Mouse (Mus musculus) neural tube, embryonic 14.5 days (tissue): Measurements from ENCODE around the gene Camkmt. TPM values are rescaled to one million over a fixed set of nuclear protein-coding genes. Genes with fewer than 3 reads are reported as not detected.

ENCODE experiments used
- ATAC-seq: fragments of 200-750 bp; cut with Nextera tagmentation; 2 replicates; pipeline ENCODE4 v1.8.0; 2017; ENCODE audit warnings: low read depth, mild to moderate bottlenecking, moderate TSS enrichment, moderate library complexity
- H3K27ac ChIP-seq: fragments of 300-500 bp; sonication (generic); 2 replicates; pipeline ENCODE4 v1.5.1; 2014; ENCODE audit warnings: low read depth, mild to moderate bottlenecking, control low read depth, low read length, moderate library complexity, mixed read lengths
- H3K27me3 ChIP-seq: fragments of 300-500 bp; sonication (generic); 2 replicates; pipeline ENCODE4 v1.6.1; 2014; ENCODE audit warnings: low read length; ENCODE audit not compliant: control insufficient read depth, insufficient read depth
- H3K36me3 ChIP-seq: fragments of 300-500 bp; sonication (generic); 2 replicates; pipeline ENCODE4 v1.6.1; 2014; ENCODE audit warnings: low read length, mixed read lengths; ENCODE audit not compliant: control insufficient read depth, insufficient read depth
- H3K4me1 ChIP-seq: fragments of 300-500 bp; sonication (generic); 2 replicates; pipeline ENCODE4 v1.6.1; 2014; ENCODE audit warnings: low read length; ENCODE audit not compliant: control insufficient read depth, insufficient read depth
- H3K4me2 ChIP-seq: fragments of 300-500 bp; sonication (generic); 2 replicates; pipeline ENCODE4 v1.6.1; 2014; ENCODE audit warnings: mild to moderate bottlenecking, low read depth, low read length, control low read depth
- H3K4me3 ChIP-seq: fragments of 300-500 bp; sonication (generic); 2 replicates; pipeline ENCODE4 v1.5.1; 2014; ENCODE audit warnings: low read depth, low read length, control low read depth, mixed read lengths
- H3K9ac ChIP-seq: fragments of 300-500 bp; sonication (generic); replicated peaks from 2 replicates; pipeline ENCODE4 v1.6.1; 2014; ENCODE audit warnings: low read depth, mild to moderate bottlenecking, control low read depth, low read length, mixed read lengths
- H3K9me3 ChIP-seq: fragments of 300-500 bp; sonication (generic); 2 replicates; pipeline ENCODE4 v1.6.1; 2016; ENCODE audit warnings: low read length; ENCODE audit not compliant: control insufficient read depth
- WGBS: fragments of 180-500 bp; shearing (Covaris S2); extraction: QIAGEN DNeasy Blood & Tissue Kit; methylation state at CpG from one replicate; pipeline ENCODE4 v1.1.7; 2014; 5-methylcytosine and 5-hydroxymethylcytosine counted together
- polyA plus RNA-seq: library from polyadenylated mRNA; unstranded; fragments of >200 nt; fragmentation: Nextera tagmentation; extraction: Ambion mirVana; gene quantifications from 2 replicates; pipeline ENCODE4 v1.2.1, GENCODE M21; 2014

Camkmt gene
- polyA plus RNA-seq, 1 experiment from 2014 or later = 24.5 TPM

DNA sequence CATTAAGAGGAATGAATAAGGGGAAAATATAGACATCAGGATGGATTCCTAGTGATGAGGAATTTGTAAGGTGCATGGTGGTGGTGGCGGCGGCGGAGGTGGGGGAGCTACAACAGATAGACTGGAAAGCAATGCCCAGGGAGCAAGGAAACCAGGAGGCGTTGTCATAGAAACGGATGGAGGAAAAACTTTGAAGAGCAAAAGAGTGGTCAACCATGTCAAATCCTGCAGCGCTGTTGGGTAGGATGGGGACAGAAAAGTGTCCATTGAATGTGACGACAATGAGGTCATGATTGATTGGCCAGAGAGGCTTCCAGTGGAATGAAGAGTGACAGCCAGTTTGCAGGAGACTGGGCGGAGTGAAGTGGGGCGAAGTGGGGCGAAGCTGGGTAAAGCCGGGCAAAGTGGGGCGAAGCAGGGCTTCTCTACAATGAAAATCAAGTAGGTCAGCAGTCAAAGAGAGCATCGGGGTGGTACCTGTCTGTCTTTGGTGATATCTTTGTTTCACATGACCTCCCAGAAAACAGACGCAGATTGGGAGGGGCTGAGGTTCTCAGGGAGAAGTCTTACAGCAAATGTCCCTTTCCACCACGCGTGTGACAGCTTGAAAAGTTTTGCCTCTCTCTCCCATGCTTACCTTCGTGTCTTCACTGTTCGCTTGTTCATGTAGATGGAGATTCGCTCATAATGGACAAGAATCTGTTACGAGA, 181.3 kb downstream of the Camkmt start:
- no peak overlapping the region for H3K4me2 ChIP-seq
- 70% methylated on average over 20 of the region's 20 CpGs for WGBS
- no peaks in the 10 kb centered on the region for H3K36me3 ChIP-seq
- no peaks in the 10 kb centered on the region for H3K27me3 ChIP-seq
- no peak overlapping the region for H3K27ac ChIP-seq
- H3K4me3 ChIP-seq = no peak overlapping the region
- no peaks in the 10 kb centered on the region for H3K4me1 ChIP-seq
- H3K9me3 ChIP-seq = no peaks in the 10 kb centered on the region
- no peak for ATAC-seq
- H3K9ac ChIP-seq = no peak overlapping the region

GRCm38 (mm10) chr17:85279720-85280119, 189.4 kb downstream of the Camkmt start:
- Histone ChIP-seq H3K36me3 (no peaks in the 10 kb centered on the region), H3K4me2 (no peak overlapping the region), H3K4me1 (no peaks in the 10 kb centered on the region), H3K4me3 (no peak overlapping the region), H3K9ac (no peak overlapping the region), H3K27ac (no peak overlapping the region), H3K9me3 (no peaks in the 10 kb centered on the region), H3K27me3 (no peaks in the 10 kb centered on the region)
- 83% methylated on average over 7 of the region's 7 CpGs for WGBS
- ATAC-seq = no peak

- H3K4me3 ChIP-seq = no peak overlapping the region
- H3K36me3 ChIP-seq = no peaks in the 10 kb centered on the region
- H3K27ac ChIP-seq = no peak overlapping the region
- WGBS = 76% methylated on average over 5 of the region's 5 CpGs
- H3K9ac ChIP-seq = no peak overlapping the region
- no peaks in the 10 kb centered on the region for H3K9me3 ChIP-seq
- H3K4me2 ChIP-seq = no peak overlapping the region
- H3K4me1 ChIP-seq = no peaks in the 10 kb centered on the region
- no peaks in the 10 kb centered on the region for H3K27me3 ChIP-seq
- no peak for ATAC-seq
Measured at GRCm38 (mm10) chr17:85282447-85282846, 192.1 kb downstream of the Camkmt start.

- no peak overlapping the region for H3K4me3 ChIP-seq
- H3K9ac ChIP-seq = no peak overlapping the region
- H3K4me2 ChIP-seq = no peak overlapping the region
- H3K36me3 ChIP-seq = no peaks in the 10 kb centered on the region
- WGBS = 94% methylated on average over 4 of the region's 4 CpGs
- H3K27ac ChIP-seq = no peak overlapping the region
- no peaks in the 10 kb centered on the region for H3K9me3 ChIP-seq
- H3K4me1 ChIP-seq = no peaks in the 10 kb centered on the region
- ATAC-seq = no peak
- no peaks in the 10 kb centered on the region for H3K27me3 ChIP-seq
Measured at GRCm38 (mm10) chr17:85291154-85291553, 200.8 kb downstream of the Camkmt start.

DNA sequence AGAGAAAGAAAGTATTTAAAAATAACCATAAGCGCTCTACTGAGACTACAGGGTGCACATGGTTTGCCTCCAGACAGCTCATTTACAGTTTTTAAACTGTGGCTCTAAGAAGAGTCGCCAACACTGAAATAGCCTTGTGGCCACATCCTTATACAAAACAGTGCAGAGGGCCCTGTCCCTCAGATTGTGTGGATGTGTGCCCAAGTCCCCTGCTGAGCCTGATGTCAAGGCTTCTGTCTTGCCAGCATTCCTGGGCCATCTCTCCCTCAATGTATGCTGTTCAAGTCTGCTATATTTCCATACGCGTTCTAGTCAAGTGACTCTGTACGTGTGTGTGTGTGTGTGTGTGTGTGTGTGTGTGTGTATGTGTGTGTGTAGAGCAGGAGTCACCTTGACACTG, 201.2 kb downstream of the Camkmt start:
- Histone ChIP-seq H3K4me1 (no peaks in the 10 kb centered on the region), H3K9ac (no peak overlapping the region), H3K27ac (no peak overlapping the region), H3K4me2 (no peak overlapping the region), H3K9me3 (no peaks in the 10 kb centered on the region), H3K4me3 (no peak overlapping the region), H3K36me3 (no peaks in the 10 kb centered on the region), H3K27me3 (no peaks in the 10 kb centered on the region)
- WGBS = 97% methylated on average over 5 of the region's 5 CpGs
- ATAC-seq = no peak

GRCm38 (mm10) chr17:85292276-85292675, 201.9 kb downstream of the Camkmt start:
- no peaks in the 10 kb centered on the region for H3K27me3 ChIP-seq
- no peaks in the 10 kb centered on the region for H3K36me3 ChIP-seq
- H3K9me3 ChIP-seq = no peaks in the 10 kb centered on the region
- no peak overlapping the region for H3K27ac ChIP-seq
- ATAC-seq = no peak
- no peak overlapping the region for H3K4me2 ChIP-seq
- 89% methylated on average over 6 of the region's 6 CpGs for WGBS
- no peak overlapping the region for H3K4me3 ChIP-seq
- no peaks in the 10 kb centered on the region for H3K4me1 ChIP-seq
- no peak overlapping the region for H3K9ac ChIP-seq

GRCm38 (mm10) chr17:85303686-85304085, 213.3 kb downstream of the Camkmt start:
- H3K4me3 ChIP-seq = no peak overlapping the region
- H3K4me2 ChIP-seq = no peak overlapping the region
- WGBS = 98% methylated on average over 3 of the region's 3 CpGs
- H3K9me3 ChIP-seq = no peaks in the 10 kb centered on the region; the same call in 1 of the 2 replicates
- no peak overlapping the region for H3K9ac ChIP-seq
- no peaks in the 10 kb centered on the region for H3K4me1 ChIP-seq
- no peaks in the 10 kb centered on the region for H3K27me3 ChIP-seq
- no peak for ATAC-seq
- H3K27ac ChIP-seq = no peak overlapping the region
- no peaks in the 10 kb centered on the region for H3K36me3 ChIP-seq

- Histone ChIP-seq H3K9ac (no peak overlapping the region), H3K27me3 (no peaks in the 10 kb centered on the region), H3K36me3 (no peaks in the 10 kb centered on the region), H3K4me1 (no peaks in the 10 kb centered on the region), H3K27ac (no peak overlapping the region), H3K4me2 (no peak overlapping the region), H3K9me3 (no peaks in the 10 kb centered on the region), H3K4me3 (no peak overlapping the region)
- WGBS = 70% methylated on average over 7 of the region's 7 CpGs
- no peak for ATAC-seq
Measured at GRCm38 (mm10) chr17:85308566-85308965, 218.2 kb downstream of the Camkmt start.

GRCm38 (mm10) chr17:85309046-85309445, 218.7 kb downstream of the Camkmt start:
- no peaks in the 10 kb centered on the region for H3K36me3 ChIP-seq
- H3K4me1 ChIP-seq = no peaks in the 10 kb centered on the region
- no peak overlapping the region for H3K27ac ChIP-seq
- WGBS = 92% methylated on average over 10 of the region's 10 CpGs
- H3K4me3 ChIP-seq = no peak overlapping the region
- H3K4me2 ChIP-seq = no peak overlapping the region
- no peaks in the 10 kb centered on the region for H3K9me3 ChIP-seq
- H3K27me3 ChIP-seq = no peaks in the 10 kb centered on the region
- H3K9ac ChIP-seq = no peak overlapping the region
- ATAC-seq = no peak
